Mouse (Mus musculus) liver, postnatal 0 days (tissue): ENCODE measurements at regions not wholly inside any gene's neighbourhood (a gene's known extent, or its start where the extent isn't known, plus 50 kb on each side); places are given as distances from the start of the nearest gene placed in this dataset.
"Not testable (repeated sequence)": the region's sequence is repeated elsewhere in the genome, so short reads cannot be mapped to it uniquely, and the experiment has no call there.

ENCODE experiments used
- ATAC-seq: fragments of 200-750 bp; cut with Nextera tagmentation; 2 replicates; pipeline ENCODE4 v1.8.0; 2017; ENCODE audit warnings: mild to moderate bottlenecking, moderate library complexity
- DNase-seq: peaks from one replicate; pipeline ENCODE4 v3.0.0-alpha.2; 2016
- H3K27ac ChIP-seq: fragments of 300-500 bp; sonication (generic); 2 replicates; pipeline ENCODE4 v1.5.1; 2014; ENCODE audit warnings: antibody characterized with exemption, moderate library complexity, mild to moderate bottlenecking, low read depth
- H3K27me3 ChIP-seq: fragments of 300-500 bp; sonication (generic); 2 replicates; pipeline ENCODE4 v1.6.1; 2014; ENCODE audit warnings: low read length, control low read depth, mixed read lengths; ENCODE audit not compliant: insufficient read depth
- H3K36me3 ChIP-seq: fragments of 300-500 bp; sonication (generic); replicated peaks from 2 replicates; pipeline ENCODE4 v1.6.1; 2014; ENCODE audit warnings: mild to moderate bottlenecking, control low read depth, low read length, moderate library complexity, mixed read lengths; ENCODE audit not compliant: insufficient read depth
- H3K4me1 ChIP-seq: fragments of 300-500 bp; sonication (generic); 2 replicates; pipeline ENCODE4 v1.6.1; 2014; ENCODE audit warnings: antibody characterized with exemption, mild to moderate bottlenecking, control low read depth; ENCODE audit not compliant: insufficient read depth
- H3K4me2 ChIP-seq: fragments of 300-500 bp; sonication (generic); 2 replicates; pipeline ENCODE4 v1.6.1; 2014; ENCODE audit warnings: low read depth, mild to moderate bottlenecking, low read length, moderate library complexity, mixed read lengths
- H3K4me3 ChIP-seq: fragments of 300-500 bp; sonication (generic); 2 replicates; pipeline ENCODE4 v1.5.1; 2014; ENCODE audit warnings: low read depth, low read length
- H3K9ac ChIP-seq: fragments of 300-500 bp; sonication (generic); replicated peaks from 2 replicates; pipeline ENCODE4 v1.6.1; 2014; ENCODE audit warnings: mild to moderate bottlenecking, moderate library complexity
- H3K9me3 ChIP-seq: fragments of 300-500 bp; sonication (generic); 2 replicates; pipeline ENCODE4 v1.6.1; 2016; ENCODE audit warnings: mild to moderate bottlenecking, control low read depth, low read length, mixed read lengths
- CTCF ChIP-seq: sonication (generic); IDR thresholded peaks from 2 replicates; pipeline ENCODE4 v1.5.1; 2016; ENCODE audit warnings: antibody characterized with exemption, low read depth
- EP300 ChIP-seq: IDR thresholded peaks from 2 replicates; pipeline ENCODE4 v1.6.1; 2016; ENCODE audit warnings: antibody characterized with exemption, low read depth, mild to moderate bottlenecking
- WGBS: fragments of 180-500 bp; shearing (Covaris S2); extraction: QIAGEN DNeasy Blood & Tissue Kit; methylation state at CpG from one replicate; pipeline ENCODE4 v1.1.7; 2014; ENCODE audit not compliant: insufficient replicate concordance; 5-methylcytosine and 5-hydroxymethylcytosine counted together

GRCm38 (mm10) chr10:29044781-29045180 is 58.7 kb upstream of the 2310057J18Rik start:
- 54% methylated on average over 2 of the region's 2 CpGs for WGBS

DNA sequence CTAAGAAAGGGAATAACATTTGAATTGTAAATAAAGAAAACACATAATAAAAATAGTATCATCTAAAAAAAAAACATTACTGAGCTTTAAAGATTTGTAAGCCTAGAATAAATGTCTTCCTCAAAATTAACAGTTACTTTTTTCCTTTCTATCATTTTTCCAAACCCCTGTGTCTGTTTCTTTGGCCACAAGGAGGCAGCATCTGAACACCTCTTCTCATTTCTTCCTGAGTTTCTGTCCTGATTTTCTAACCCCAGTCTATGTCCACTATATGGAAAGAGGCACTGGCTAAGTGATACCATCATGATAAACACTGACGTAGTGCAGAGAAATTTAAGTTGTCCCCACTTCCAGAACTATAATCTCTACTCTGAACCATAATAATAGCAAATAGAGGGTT is 55.8 kb upstream of the Soga3 start:
- Histone ChIP-seq H3K27ac (no peak overlapping the region), H3K4me3 (no peak overlapping the region)

More at GRCm38 (mm10) chr10:29044781-29045180, 58.7 kb upstream of the 2310057J18Rik start:
- not testable (repeated sequence) for H3K4me2 ChIP-seq, H3K9me3 ChIP-seq, DNase-seq, H3K4me3 ChIP-seq, H3K36me3 ChIP-seq, H3K4me1 ChIP-seq, ATAC-seq, H3K27me3 ChIP-seq, H3K27ac ChIP-seq, H3K9ac ChIP-seq

More for the DNA sequence above, 55.8 kb upstream of the Soga3 start:
- no peaks in the 10 kb centered on the region for H3K9me3 ChIP-seq
- no peak overlapping the region for H3K4me2 ChIP-seq
- WGBS: 27% methylated on average over 1 of the region's 1 CpGs
- H3K9ac ChIP-seq: no peak overlapping the region
- no peak for ATAC-seq
- no peaks in the 10 kb centered on the region for H3K36me3 ChIP-seq
- no peaks in the 10 kb centered on the region for H3K4me1 ChIP-seq
- H3K27me3 ChIP-seq: no peaks in the 10 kb centered on the region
- TF ChIP-seq CTCF: peak; percentile 36
- no peak for TF ChIP-seq EP300
- no peak for DNase-seq
